Mouse (Mus musculus) heart, embryonic 10.5 days (tissue): ENCODE measurements around the gene Pdpn. TPM values are rescaled to one million over a fixed set of nuclear protein-coding genes. Genes with fewer than 3 reads are reported as not detected.

Source experiments
- DNase-seq: peaks from one replicate; pipeline ENCODE4 v3.0.0-alpha.2; 2017; ENCODE audit warnings: low spot score
- H3K27ac ChIP-seq: fragments of 300-500 bp; sonication (generic); 2 replicates; pipeline ENCODE4 v1.5.1; 2016; ENCODE audit warnings: mild to moderate bottlenecking
- H3K27me3 ChIP-seq: fragments of 300-500 bp; sonication (generic); 2 replicates; pipeline ENCODE4 v1.6.1; 2016; ENCODE audit warnings: mild to moderate bottlenecking; ENCODE audit not compliant: poor library complexity, insufficient read depth, severe bottlenecking
- H3K36me3 ChIP-seq: fragments of 300-500 bp; sonication (generic); 2 replicates; pipeline ENCODE4 v1.6.1; 2016; ENCODE audit warnings: mild to moderate bottlenecking, moderate library complexity
- H3K4me1 ChIP-seq: fragments of 300-500 bp; sonication (generic); 2 replicates; pipeline ENCODE4 v1.6.1; 2016; ENCODE audit warnings: mild to moderate bottlenecking
- H3K4me3 ChIP-seq: fragments of 300-500 bp; sonication (generic); 2 replicates; pipeline ENCODE4 v1.5.1; 2016; ENCODE audit warnings: mild to moderate bottlenecking, moderate library complexity
- H3K9me3 ChIP-seq: fragments of 300-500 bp; sonication (generic); 2 replicates; pipeline ENCODE4 v1.6.1; 2016; ENCODE audit warnings: mild to moderate bottlenecking, moderate library complexity
- WGBS: fragments of 180-500 bp; shearing (Covaris S2); methylation state at CpG from one replicate; pipeline ENCODE4 v1.1.7; 2016; 5-methylcytosine and 5-hydroxymethylcytosine counted together
- polyA plus RNA-seq: library from polyadenylated mRNA; unstranded; fragments of >200 nt; fragmentation: Nextera tagmentation; extraction: Ambion mirVana; gene quantifications from 2 replicates; pipeline ENCODE4 v1.2.1, GENCODE M21; 2016

Pdpn gene
- polyA plus RNA-seq, 1 experiment from 2014 or later: 29.8 TPM

DNA sequence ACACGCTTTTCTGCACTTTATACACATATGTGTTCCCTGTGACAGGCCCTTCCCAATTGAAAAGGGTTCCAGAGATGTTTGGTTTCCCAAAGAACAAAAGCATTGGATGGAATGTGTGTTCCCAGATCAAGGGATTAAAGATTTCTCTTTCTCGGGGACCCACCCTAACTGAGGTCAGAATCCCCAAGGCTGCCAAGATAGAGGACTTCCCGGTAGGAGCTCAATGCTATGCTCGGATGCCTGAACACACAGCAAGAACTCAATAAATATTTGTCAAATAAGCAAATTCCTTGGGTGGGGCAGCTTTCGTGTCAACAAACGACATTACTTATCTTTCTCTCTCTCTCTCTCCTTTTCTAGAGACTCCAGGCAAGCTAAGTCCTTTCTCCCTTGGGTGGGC, 5.0 kb downstream of the Pdpn start:
- peaks cover 14% of the 10 kb centered on the region; the same call in 1 of the 2 replicates for H3K36me3 ChIP-seq
- no peak for DNase-seq
- H3K27me3 ChIP-seq: peaks cover 9% of the 10 kb centered on the region
- H3K4me3 ChIP-seq: no peak overlapping the region
- no peaks in the 10 kb centered on the region for H3K9me3 ChIP-seq
- WGBS: 76% methylated on average over 6 of the region's 6 CpGs
- peaks cover 32% of the 10 kb centered on the region for H3K4me1 ChIP-seq
- H3K27ac ChIP-seq: no peak overlapping the region

GRCm38 (mm10) chr4:143288880-143289279, 10.5 kb downstream of the Pdpn start:
- no peak for DNase-seq
- Histone ChIP-seq H3K4me1 (peaks cover 20% of the 10 kb centered on the region; the same call in 1 of the 2 replicates), H3K27ac (no peak overlapping the region), H3K27me3 (no peaks in the 10 kb centered on the region), H3K9me3 (no peaks in the 10 kb centered on the region), H3K4me3 (no peak overlapping the region), H3K36me3 (peaks cover 14% of the 10 kb centered on the region; the same call in 1 of the 2 replicates)
- 25% methylated on average over 7 of the region's 7 CpGs for WGBS

GRCm38 (mm10) chr4:143288473-143288872, 10.9 kb downstream of the Pdpn start:
- Histone ChIP-seq H3K4me3 (no peak overlapping the region), H3K27me3 (no peaks in the 10 kb centered on the region), H3K4me1 (peaks cover 20% of the 10 kb centered on the region; the same call in 1 of the 2 replicates), H3K27ac (no peak overlapping the region), H3K9me3 (no peaks in the 10 kb centered on the region), H3K36me3 (peaks cover 10% of the 10 kb centered on the region; the same call in 1 of the 2 replicates)
- 76% methylated on average over 6 of the region's 6 CpGs for WGBS
- no peak for DNase-seq

DNA sequence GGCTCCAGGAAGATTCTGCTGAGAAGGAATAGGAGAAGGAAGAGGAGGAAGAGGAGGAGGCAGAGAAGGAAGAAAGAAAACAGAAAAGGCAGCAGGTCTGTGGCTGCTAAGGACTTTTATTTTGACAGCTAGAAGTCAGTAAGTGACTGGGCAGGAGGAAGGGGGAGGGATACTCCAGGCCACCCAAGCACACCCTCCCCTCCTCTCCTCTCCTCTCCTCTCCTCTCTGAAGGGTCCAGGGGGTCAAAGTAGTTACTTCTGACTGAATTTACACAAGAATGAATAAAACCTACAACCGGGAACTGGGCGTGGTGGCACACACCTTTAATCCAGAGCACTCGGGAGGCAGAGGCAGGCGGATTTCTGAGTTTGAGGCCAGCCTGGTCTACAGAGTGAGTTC, 12.3 kb downstream of the Pdpn start:
- peaks cover 22% of the 10 kb centered on the region; the same call in 1 of the 2 replicates for H3K4me1 ChIP-seq
- 0 out of 2 replicates have a peak, but pooled peaks cover under 1% of the 10 kb centered on the region for H3K36me3 ChIP-seq
- 65% methylated on average over 4 of the region's 4 CpGs for WGBS
- no peaks in the 10 kb centered on the region for H3K27me3 ChIP-seq
- H3K9me3 ChIP-seq: no peaks in the 10 kb centered on the region
- no peak for DNase-seq
- no peak overlapping the region for H3K27ac ChIP-seq
- no peak overlapping the region for H3K4me3 ChIP-seq

GRCm38 (mm10) chr4:143280166-143280565, 19.2 kb downstream of the Pdpn start:
- DNase-seq: no peak
- 0 out of 2 replicates have a peak, but pooled peaks cover 3% of the 10 kb centered on the region for H3K4me1 ChIP-seq
- H3K27ac ChIP-seq: no peak overlapping the region

DNA sequence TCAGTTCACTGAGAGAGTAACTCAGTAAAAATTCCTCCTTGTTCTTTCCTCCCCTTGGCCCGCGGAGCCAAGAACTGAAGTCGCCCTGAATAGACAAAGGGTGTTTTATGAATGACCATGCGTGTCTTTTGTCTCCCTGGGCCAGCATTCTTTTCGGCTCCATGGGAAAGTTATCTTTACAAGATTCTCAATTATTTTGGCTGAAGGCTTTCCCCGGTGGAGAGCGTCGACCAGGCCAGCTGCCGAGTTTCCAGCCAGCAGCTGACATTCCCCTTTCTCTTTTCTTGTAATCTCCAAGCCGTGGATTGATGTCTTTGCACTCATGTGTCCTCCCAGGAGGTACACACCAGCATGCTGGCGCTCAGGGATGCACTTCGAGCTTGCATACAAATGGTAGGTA, 19.7 kb downstream of the Pdpn start:
- WGBS: 53% methylated on average over 12 of the region's 12 CpGs
- no peaks in the 10 kb centered on the region for H3K27me3 ChIP-seq
- no peaks in the 10 kb centered on the region for H3K9me3 ChIP-seq
- no peaks in the 10 kb centered on the region for H3K36me3 ChIP-seq
- DNase-seq: no peak
- H3K4me3 ChIP-seq: no peak overlapping the region
- 0 out of 2 replicates have a peak, but pooled peaks cover 3% of the 10 kb centered on the region for H3K4me1 ChIP-seq
- no peak overlapping the region for H3K27ac ChIP-seq

More at GRCm38 (mm10) chr4:143280166-143280565, 19.2 kb downstream of the Pdpn start:
- no peaks in the 10 kb centered on the region for H3K36me3 ChIP-seq
- no peaks in the 10 kb centered on the region for H3K27me3 ChIP-seq
- no peak overlapping the region for H3K4me3 ChIP-seq
- H3K9me3 ChIP-seq: no peaks in the 10 kb centered on the region
- WGBS: 74% methylated on average over 3 of the region's 3 CpGs

- no peak overlapping the region for H3K27ac ChIP-seq
Observed at GRCm38 (mm10) chr4:143279016-143279415, 20.3 kb downstream of the Pdpn start.

GRCm38 (mm10) chr4:143278429-143278871, 20.9 kb downstream of the Pdpn start:
- no peaks in the 10 kb centered on the region for H3K36me3 ChIP-seq
- no peak for DNase-seq
- no peaks in the 10 kb centered on the region for H3K27me3 ChIP-seq
- no peaks in the 10 kb centered on the region for H3K9me3 ChIP-seq
- H3K4me1 ChIP-seq: 0 out of 2 replicates have a peak, but pooled peaks cover 3% of the 10 kb centered on the region
- 55% methylated on average over 14 of the region's 14 CpGs for WGBS
- no peak overlapping the region for H3K27ac ChIP-seq
- no peak overlapping the region for H3K4me3 ChIP-seq

More at GRCm38 (mm10) chr4:143279016-143279415, 20.3 kb downstream of the Pdpn start:
- no peak overlapping the region for H3K4me3 ChIP-seq
- H3K4me1 ChIP-seq: 0 out of 2 replicates have a peak, but pooled peaks cover 3% of the 10 kb centered on the region
- no peaks in the 10 kb centered on the region for H3K27me3 ChIP-seq
- no peaks in the 10 kb centered on the region for H3K36me3 ChIP-seq
- WGBS: 93% methylated on average over 5 of the region's 5 CpGs
- DNase-seq: no peak
- no peaks in the 10 kb centered on the region for H3K9me3 ChIP-seq

DNA sequence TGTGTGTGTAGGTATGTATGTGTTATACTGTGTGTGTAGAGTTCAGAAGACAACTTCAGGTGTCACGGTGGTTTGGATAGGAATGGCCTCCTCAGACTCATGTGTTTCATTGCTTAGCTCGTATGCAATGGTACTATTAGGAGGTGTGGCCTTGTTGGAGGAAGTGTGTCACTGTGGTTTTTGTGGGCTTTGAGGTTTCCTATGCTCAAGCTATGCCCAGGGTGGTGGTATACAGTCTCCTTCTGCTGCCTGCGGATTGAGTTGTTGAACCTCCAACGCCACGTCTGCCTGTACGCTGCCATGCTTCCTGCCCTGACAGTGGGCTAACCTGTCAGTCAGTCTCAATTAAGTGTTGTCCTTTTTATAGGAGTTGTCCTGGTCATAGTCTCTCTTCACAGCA, 22.0 kb downstream of the Pdpn start:
- no peaks in the 10 kb centered on the region for H3K9me3 ChIP-seq
- peaks cover 4% of the 10 kb centered on the region; the same call in 1 of the 2 replicates for H3K36me3 ChIP-seq
- 0 out of 2 replicates have a peak, but pooled peaks cover under 1% of the 10 kb centered on the region for H3K4me1 ChIP-seq
- H3K27me3 ChIP-seq: no peaks in the 10 kb centered on the region
- H3K27ac ChIP-seq: no peak overlapping the region
- DNase-seq: no peak
- 86% methylated on average over 6 of the region's 6 CpGs for WGBS
- H3K4me3 ChIP-seq: no peak overlapping the region

DNA sequence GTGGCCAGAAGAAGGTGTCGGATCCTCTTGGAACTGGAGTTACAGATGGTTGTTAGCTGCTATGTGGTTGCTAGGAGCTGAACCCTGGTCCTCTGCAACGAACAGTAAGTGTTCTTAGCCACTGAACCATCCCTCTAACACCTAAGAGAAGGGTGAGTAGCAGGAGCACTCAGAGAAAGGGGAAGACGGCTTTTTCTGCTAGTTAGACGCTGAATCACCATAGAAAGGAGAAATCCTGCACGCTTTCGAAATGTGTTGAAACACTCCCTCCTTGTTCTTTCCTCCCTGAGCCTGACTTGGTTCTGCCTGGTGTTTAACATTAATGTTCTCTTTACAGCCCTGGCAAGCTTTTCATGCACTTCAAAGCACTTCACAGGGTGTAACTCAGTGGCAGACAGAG, 27.8 kb downstream of the Pdpn start:
- WGBS: 85% methylated on average over 6 of the region's 6 CpGs
- no peak for DNase-seq
- 0 out of 2 replicates have a peak, but pooled peaks cover 5% of the 10 kb centered on the region for H3K4me1 ChIP-seq
- no peaks in the 10 kb centered on the region for H3K9me3 ChIP-seq
- H3K4me3 ChIP-seq: no peak overlapping the region
- H3K27ac ChIP-seq: no peak overlapping the region
- H3K27me3 ChIP-seq: no peaks in the 10 kb centered on the region
- H3K36me3 ChIP-seq: peaks cover 7% of the 10 kb centered on the region; the same call in 1 of the 2 replicates

DNA sequence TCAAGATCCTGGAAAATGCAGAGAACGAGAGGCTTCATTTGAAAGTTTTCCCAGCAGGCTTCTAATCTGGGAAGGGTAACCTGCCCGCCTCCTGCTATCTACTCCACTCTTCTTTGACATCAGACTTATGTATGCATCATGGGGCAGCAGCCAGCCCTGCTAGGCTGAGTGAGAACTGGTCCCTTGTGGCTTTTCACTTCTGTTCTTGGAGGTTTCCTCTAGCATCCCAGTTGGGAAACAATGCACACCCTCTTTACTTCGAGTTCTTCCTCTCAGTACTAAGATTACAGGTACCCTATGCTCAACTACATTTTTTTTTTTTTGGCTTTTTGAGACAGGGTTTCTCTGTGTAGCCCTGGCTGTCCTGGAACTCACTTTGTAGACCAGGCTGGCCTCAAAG, 28.5 kb downstream of the Pdpn start:
- 0 out of 2 replicates have a peak, but pooled peaks cover 5% of the 10 kb centered on the region for H3K4me1 ChIP-seq
- no peaks in the 10 kb centered on the region for H3K9me3 ChIP-seq
- 39% methylated on average over 3 of the region's 3 CpGs for WGBS
- no peak for DNase-seq
- H3K36me3 ChIP-seq: peaks cover 7% of the 10 kb centered on the region; the same call in 1 of the 2 replicates
- no peak overlapping the region for H3K27ac ChIP-seq
- H3K4me3 ChIP-seq: no peak overlapping the region
- no peaks in the 10 kb centered on the region for H3K27me3 ChIP-seq

- Histone ChIP-seq H3K36me3 (peaks cover 4% of the 10 kb centered on the region; the same call in 1 of the 2 replicates), H3K27me3 (no peaks in the 10 kb centered on the region), H3K27ac (no peak overlapping the region), H3K4me3 (no peak overlapping the region), H3K4me1 (peaks cover 15% of the 10 kb centered on the region), H3K9me3 (no peaks in the 10 kb centered on the region)
- no peak for DNase-seq
- WGBS: 75% methylated on average over 12 of the region's 12 CpGs
Observed at GRCm38 (mm10) chr4:143262696-143263095, 36.7 kb downstream of the Pdpn start.

DNA sequence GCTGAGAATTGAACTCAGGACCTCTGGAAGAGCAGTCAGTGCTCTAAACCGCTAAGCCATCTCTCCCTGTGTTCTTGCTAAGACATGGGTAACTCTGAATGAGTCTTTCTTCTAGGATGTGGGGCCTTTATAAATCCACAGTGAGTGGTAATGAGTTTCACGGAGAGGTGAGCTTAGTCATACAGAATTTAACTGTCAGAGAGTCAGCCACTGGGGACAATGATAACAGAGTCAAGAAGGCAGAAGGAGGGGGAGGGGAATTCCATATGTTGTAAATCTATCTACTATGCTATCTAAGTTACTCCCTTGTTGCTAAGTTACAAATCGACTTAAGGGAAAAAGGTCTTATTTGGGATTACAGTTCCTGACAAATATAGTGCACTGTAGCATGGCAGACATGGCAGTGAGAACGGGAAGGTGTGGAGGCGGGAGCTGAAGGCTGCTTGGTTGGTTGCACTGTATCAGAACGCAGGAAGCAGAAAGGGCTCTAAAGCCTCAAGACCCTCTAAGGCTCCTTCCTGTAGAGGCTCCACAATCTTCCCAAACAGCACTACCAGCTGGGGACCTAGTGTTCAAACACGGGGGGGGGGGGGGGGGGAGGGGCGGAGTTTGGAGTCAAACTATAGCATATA, 39.5 kb downstream of the Pdpn start:
- H3K36me3 ChIP-seq: no peaks in the 10 kb centered on the region
- H3K4me3 ChIP-seq: no peak overlapping the region
- WGBS: 52% methylated on average over 7 of the region's 8 CpGs
- H3K9me3 ChIP-seq: no peaks in the 10 kb centered on the region
- H3K4me1 ChIP-seq: peaks cover 15% of the 10 kb centered on the region
- no peaks in the 10 kb centered on the region for H3K27me3 ChIP-seq
- DNase-seq: no peak
- no peak overlapping the region for H3K27ac ChIP-seq
